Mouse (Mus musculus) forebrain, embryonic 10.5 days (tissue): ENCODE data around the gene Uqcc1. TPM values are rescaled to one million over a fixed set of nuclear protein-coding genes. Genes with fewer than 3 reads are reported as not detected.

ENCODE experiments used
- DNase-seq: peaks from one replicate; pipeline ENCODE4 v3.0.0-alpha.2; 2017; ENCODE audit warnings: low spot score; ENCODE audit errors: extremely low spot score
- H3K27ac ChIP-seq: fragments of 300-500 bp; sonication (generic); 2 replicates; pipeline ENCODE4 v1.5.1; 2016; ENCODE audit warnings: mild to moderate bottlenecking
- H3K27me3 ChIP-seq: fragments of 300-500 bp; sonication (generic); 2 replicates; pipeline ENCODE4 v1.6.1; 2016; ENCODE audit warnings: mild to moderate bottlenecking; ENCODE audit not compliant: poor library complexity, severe bottlenecking
- H3K36me3 ChIP-seq: fragments of 300-500 bp; sonication (generic); replicated peaks from 2 replicates; pipeline ENCODE4 v1.6.1; 2016; ENCODE audit warnings: mild to moderate bottlenecking, moderate library complexity
- H3K4me1 ChIP-seq: fragments of 300-500 bp; sonication (generic); 2 replicates; pipeline ENCODE4 v1.6.1; 2016
- H3K4me3 ChIP-seq: fragments of 300-500 bp; sonication (generic); 2 replicates; pipeline ENCODE4 v1.5.1; 2016; ENCODE audit warnings: mild to moderate bottlenecking, moderate library complexity
- H3K9me3 ChIP-seq: fragments of 300-500 bp; sonication (generic); 2 replicates; pipeline ENCODE4 v1.6.1; 2016; ENCODE audit warnings: mild to moderate bottlenecking, moderate library complexity
- WGBS: fragments of 180-500 bp; shearing (Covaris S2); methylation state at CpG from one replicate; pipeline ENCODE4 v1.1.7; 2016; 5-methylcytosine and 5-hydroxymethylcytosine counted together
- polyA plus RNA-seq: library from polyadenylated mRNA; unstranded; fragments of >200 nt; fragmentation: Nextera tagmentation; extraction: Ambion mirVana; gene quantifications from 2 replicates; pipeline ENCODE4 v1.2.1, GENCODE M21; 2016

The Uqcc1 gene
- polyA plus RNA-seq, 1 experiment from 2014 or later, result 78.4 TPM

DNA sequence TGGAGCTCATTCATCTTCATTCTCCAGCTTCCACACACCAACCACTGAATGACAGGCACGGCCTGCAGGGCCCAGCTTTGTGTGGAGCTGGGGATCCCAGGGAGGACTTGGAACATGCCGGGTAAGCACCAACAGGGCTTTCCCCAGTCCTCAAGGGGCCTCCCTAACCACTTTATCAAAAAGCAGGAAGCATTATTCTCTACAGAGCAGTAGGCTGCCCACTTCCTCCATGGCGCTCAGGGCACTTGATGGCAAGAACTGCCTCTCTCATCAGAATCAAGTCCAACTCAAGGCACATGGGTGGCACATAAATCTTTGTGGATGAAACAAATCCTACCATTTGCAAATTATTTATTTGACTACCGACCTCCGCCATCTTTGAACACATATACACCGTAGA is 15.4 kb downstream of the Uqcc1 start:
- Histone ChIP-seq H3K9me3 (no peaks in the 10 kb centered on the region), H3K36me3 (peaks cover 74% of the 10 kb centered on the region), H3K4me3 (no peak overlapping the region), H3K27me3 (no peaks in the 10 kb centered on the region), H3K27ac (no peak overlapping the region), H3K4me1 (no peaks in the 10 kb centered on the region)
- 97% methylated on average over 6 of the region's 6 CpGs for WGBS
- DNase-seq, result no peak

DNA sequence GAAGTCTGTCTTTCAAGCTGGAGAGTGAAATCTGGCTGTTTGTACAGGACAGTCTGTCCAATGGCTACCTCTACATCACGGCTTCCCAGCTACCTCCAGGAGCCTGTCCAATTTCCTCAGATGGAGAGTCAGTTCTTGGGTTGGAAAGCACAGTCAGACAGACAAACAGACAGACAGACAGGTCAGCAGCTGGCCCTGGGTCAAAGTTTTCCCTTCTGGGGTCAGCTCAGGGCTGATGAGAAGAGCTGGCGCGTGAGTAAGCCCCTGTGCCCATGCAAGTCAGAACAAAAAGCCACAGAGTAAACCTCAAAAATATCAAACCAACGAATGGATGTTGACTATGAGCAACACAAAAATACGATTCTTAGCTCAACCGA is 26.5 kb downstream of the Uqcc1 start:
- no peaks in the 10 kb centered on the region for H3K27me3 ChIP-seq
- H3K4me3 ChIP-seq, result no peak overlapping the region
- H3K4me1 ChIP-seq, result no peaks in the 10 kb centered on the region
- peaks cover 75% of the 10 kb centered on the region for H3K36me3 ChIP-seq
- no peak overlapping the region for H3K27ac ChIP-seq
- no peaks in the 10 kb centered on the region for H3K9me3 ChIP-seq
- no peak for DNase-seq
- 94% methylated on average over 6 of the region's 6 CpGs for WGBS

DNA sequence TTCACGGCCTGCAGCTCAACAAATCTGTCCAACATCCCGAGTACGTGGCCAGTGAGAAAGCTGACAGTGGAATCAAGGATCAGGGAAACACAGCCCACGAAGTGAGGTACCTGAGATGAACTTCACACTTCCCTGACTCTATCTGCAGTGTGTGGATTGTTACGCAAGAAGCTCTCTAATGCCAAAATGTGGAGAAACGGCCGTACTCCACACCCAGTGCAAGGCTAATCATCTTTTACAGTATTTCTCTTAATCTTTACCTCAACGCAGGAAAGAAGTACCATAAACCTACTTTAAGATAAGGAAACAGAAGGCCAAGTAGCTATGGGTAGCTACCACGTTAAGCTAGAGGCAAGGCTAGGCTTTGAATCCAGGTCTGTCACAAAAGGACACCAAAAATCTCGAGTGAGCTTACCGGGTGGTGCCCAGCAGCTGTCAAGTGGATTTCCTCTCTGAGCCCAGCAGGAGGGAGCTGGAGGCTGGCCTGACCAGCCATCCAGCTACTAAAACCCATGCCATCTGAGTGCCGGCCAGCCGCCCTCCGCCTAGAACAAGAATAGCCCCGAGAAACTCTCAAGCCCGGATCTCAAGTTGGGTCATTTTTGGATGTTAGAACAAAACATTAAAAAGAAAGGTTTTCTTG is 27.0 kb downstream of the Uqcc1 start:
- DNase-seq, result no peak
- Histone ChIP-seq H3K4me3 (no peak overlapping the region), H3K27me3 (no peaks in the 10 kb centered on the region), H3K4me1 (no peaks in the 10 kb centered on the region), H3K9me3 (no peaks in the 10 kb centered on the region), H3K36me3 (peaks cover 75% of the 10 kb centered on the region), H3K27ac (no peak overlapping the region)
- WGBS, result 90% methylated on average over 16 of the region's 16 CpGs

DNA sequence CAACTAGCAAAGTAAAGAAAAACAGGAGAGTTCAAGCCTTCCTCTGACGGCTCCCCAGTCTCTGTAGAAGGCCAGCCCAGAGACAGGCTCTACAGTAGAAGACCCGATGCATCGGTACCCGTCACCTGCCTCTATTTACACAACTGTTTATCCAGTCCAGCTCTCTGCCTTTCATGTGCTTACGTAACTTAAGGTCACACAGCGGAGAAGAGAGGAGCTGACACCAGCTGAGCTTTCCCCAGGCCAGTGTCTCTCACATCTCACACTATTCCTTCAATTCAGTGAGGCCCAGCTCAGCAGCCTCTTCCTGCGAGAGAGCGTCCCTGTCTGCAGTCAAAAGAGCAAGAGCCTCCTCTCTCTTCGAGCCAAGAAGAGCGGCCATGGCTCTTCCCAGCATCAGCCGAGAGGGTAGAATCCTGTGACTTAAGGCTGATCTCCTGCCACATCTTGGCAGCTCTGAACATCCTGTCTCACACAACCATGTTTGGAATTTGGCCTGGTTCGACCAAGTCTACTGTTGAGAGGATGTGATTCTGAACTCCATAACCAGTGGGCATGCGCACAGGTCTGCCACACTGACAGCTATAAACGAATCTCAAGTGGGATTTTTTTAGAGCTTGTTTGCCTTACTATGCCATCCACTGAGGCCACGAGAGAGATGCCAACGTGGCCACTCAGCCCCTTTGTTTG is 34.9 kb downstream of the Uqcc1 start:
- Histone ChIP-seq H3K9me3 (no peaks in the 10 kb centered on the region), H3K27me3 (no peaks in the 10 kb centered on the region), H3K36me3 (peaks cover 68% of the 10 kb centered on the region), H3K4me1 (no peaks in the 10 kb centered on the region), H3K4me3 (no peak overlapping the region), H3K27ac (no peak overlapping the region)
- WGBS, result 91% methylated on average over 16 of the region's 16 CpGs
- no peak for DNase-seq

DNA sequence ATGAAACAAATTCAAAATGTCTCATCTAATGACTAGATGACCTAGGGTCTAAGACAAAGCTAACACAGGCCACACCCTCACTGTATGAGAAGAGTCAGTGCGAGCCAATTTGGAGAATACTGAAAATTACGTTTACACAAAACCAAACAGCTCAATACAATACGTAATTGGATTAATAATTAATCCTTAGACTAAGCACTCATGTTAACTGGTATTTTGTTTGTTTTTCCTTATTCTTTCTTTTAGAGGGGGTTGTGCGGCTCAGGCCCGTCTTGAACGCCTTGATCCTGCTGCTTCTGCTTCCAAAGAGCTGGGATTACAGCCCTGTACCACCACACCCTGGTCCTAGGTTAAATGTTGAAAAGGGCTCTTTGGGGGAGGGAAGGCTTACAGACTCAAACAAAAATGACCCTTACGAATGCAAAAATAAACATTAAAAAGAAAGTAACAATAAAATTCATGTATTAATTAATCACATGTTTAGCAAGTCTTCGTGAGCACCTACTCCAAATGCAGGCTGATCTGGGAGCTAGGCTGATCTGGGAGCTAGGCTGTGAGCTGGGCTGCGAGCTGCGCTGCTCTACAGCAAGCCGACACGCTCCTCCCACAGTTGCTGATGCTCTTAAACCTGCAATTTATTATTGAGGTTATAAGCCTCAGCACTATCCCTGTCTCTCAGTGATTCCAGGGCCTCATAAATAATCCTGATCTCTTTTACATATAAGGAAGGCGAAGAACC is 35.6 kb downstream of the Uqcc1 start:
- Histone ChIP-seq H3K4me3 (no peak overlapping the region), H3K36me3 (peaks cover 67% of the 10 kb centered on the region), H3K27me3 (no peaks in the 10 kb centered on the region), H3K4me1 (no peaks in the 10 kb centered on the region), H3K9me3 (no peaks in the 10 kb centered on the region), H3K27ac (no peak overlapping the region)
- DNase-seq, result no peak
- 94% methylated on average over 13 of the region's 13 CpGs for WGBS

DNA sequence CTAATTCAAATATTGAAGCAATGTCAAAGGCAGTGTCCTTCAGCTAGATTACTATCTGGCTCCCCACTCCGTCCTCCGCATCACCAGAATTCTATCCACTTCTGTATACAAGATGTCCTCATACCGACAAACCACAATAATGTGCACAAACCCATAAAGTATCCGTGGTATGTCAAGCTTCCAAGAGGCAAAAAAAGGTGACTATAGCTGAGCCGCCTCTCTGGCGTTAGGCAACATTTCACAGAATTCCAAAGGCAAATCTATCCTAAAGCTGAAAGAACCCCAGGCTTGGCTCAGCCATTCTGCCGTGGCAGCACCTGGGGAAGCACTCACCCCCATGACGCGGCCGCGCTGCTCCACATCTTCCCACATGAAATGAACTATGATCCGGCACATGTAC is 43.3 kb downstream of the Uqcc1 start:
- H3K4me1 ChIP-seq, result no peaks in the 10 kb centered on the region
- H3K9me3 ChIP-seq, result no peaks in the 10 kb centered on the region
- no peak overlapping the region for H3K4me3 ChIP-seq
- peaks cover 71% of the 10 kb centered on the region for H3K36me3 ChIP-seq
- no peak for DNase-seq
- no peaks in the 10 kb centered on the region for H3K27me3 ChIP-seq
- WGBS, result 94% methylated on average over 12 of the region's 12 CpGs
- H3K27ac ChIP-seq, result no peak overlapping the region

DNA sequence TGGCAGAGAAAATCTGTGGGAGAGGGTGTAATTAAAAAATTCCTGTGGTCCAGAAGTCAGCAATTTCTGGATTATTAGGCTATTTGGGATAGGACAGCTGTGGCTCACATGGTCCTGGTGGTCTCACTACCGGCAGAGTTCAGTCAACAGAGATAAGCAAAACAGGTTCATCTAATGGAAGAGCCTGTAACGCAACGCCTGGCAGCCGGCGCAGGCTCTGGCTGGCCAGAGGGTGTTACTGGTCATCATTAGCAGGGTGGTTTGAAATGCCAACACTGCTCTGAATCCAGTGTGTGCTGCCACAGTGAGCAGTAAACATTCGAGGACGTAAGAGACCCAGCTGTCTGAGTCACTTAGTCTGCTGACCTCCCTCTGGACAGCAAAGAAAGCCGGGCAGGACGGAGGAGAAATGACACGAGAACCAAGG is 44.8 kb downstream of the Uqcc1 start:
- 80% methylated on average over 10 of the region's 10 CpGs for WGBS
- Histone ChIP-seq H3K27me3 (no peaks in the 10 kb centered on the region), H3K27ac (no peak overlapping the region), H3K36me3 (peaks cover 67% of the 10 kb centered on the region), H3K9me3 (no peaks in the 10 kb centered on the region), H3K4me3 (no peak overlapping the region), H3K4me1 (no peaks in the 10 kb centered on the region)
- DNase-seq, result no peak

DNA sequence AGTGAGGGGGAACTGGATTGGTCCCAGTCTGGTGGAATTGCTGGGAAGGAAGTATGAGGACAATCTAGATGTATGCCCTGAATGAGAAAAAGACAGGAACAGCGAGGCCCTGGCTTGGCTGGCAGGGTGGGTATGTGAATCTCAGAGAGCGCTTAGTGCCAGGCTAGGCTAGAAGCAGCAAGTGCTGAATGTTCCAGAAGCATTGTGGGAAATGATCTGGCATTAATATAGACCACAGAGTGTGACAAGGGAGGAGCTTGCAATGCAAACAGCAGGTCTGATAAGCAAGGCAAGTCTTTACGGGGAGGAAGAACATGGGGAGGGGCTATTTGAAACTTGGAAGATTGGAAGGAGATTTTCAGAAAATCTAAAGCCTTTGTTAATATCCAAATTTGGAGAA is 48.0 kb downstream of the Uqcc1 start:
- no peak for DNase-seq
- H3K4me3 ChIP-seq, result no peak overlapping the region
- no peak overlapping the region for H3K27ac ChIP-seq
- no peaks in the 10 kb centered on the region for H3K4me1 ChIP-seq
- peaks cover 67% of the 10 kb centered on the region for H3K36me3 ChIP-seq
- 91% methylated on average over 3 of the region's 3 CpGs for WGBS
- no peaks in the 10 kb centered on the region for H3K27me3 ChIP-seq
- no peaks in the 10 kb centered on the region for H3K9me3 ChIP-seq

DNA sequence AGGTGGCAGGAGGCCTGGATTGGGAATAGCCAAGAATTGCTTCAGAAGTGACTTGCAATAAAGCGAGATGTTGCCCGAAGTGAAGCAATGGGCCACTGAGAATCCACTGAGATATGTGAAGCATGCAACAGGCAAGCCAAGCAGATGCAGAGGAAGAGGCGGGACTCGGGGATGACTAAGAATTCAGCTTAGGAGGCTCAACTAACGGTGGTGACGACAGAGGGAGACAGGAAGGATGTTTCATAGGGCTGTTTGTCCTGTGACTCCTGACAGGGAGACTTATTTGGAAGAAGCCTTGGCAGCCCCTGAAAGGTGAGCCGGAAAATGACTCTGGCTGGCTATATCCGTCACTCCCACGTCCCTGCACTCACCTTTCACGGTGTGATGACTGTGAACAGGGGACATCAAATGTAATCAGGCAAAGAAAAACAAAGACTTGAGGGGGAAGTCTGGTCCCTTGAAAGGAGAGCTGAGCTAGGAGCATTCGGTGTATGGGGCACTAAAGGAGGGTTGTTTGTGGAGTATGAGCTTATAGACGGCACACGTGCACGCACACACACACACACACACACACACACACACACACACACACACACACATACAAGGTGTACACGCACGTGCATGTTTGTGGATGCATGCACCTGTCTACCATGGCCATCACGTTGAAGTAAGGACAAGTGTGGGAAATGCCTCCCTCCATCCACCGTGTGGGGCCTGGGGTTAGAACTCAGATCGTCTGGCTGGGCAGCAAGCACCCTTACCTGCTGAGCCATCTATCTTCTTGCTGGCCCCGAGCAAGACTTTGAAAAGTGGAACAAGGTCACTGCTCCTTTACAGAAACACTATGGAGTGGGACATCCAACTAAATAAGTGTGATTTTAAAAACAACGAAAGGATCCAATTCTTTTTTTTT is 50.9 kb downstream of the Uqcc1 start:
- H3K4me1 ChIP-seq, result no peaks in the 10 kb centered on the region
- H3K9me3 ChIP-seq, result no peaks in the 10 kb centered on the region
- H3K27ac ChIP-seq, result no peak overlapping the region
- H3K36me3 ChIP-seq, result peaks cover 68% of the 10 kb centered on the region
- 88% methylated on average over 21 of the region's 21 CpGs for WGBS
- H3K27me3 ChIP-seq, result no peaks in the 10 kb centered on the region
- DNase-seq, result no peak
- H3K4me3 ChIP-seq, result no peak overlapping the region

DNA sequence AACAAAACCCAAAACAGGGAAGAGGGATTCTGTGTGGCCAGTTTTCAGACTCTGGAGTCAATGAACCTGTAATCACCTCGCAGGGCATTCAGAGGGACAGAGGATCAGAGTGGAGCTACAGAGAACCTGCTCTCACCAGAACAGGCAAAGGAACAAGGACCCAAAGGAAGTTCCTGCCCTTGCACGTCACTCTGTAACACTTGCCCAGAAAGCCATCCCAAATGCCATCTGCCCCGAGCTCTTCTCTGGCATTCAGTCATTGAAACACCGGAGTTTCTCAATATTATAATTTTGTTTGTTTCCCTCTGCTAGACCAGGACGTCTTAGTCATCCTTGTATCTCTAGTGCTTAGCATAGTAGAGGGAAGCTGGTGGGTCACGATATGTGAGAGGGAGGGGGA is 56.5 kb downstream of the Uqcc1 start:
- H3K4me3 ChIP-seq, result no peak overlapping the region
- 93% methylated on average over 6 of the region's 6 CpGs for WGBS
- H3K27me3 ChIP-seq, result no peaks in the 10 kb centered on the region
- H3K36me3 ChIP-seq, result peaks cover 62% of the 10 kb centered on the region
- H3K27ac ChIP-seq, result no peak overlapping the region
- H3K4me1 ChIP-seq, result no peaks in the 10 kb centered on the region
- no peak for DNase-seq
- H3K9me3 ChIP-seq, result no peaks in the 10 kb centered on the region

DNA sequence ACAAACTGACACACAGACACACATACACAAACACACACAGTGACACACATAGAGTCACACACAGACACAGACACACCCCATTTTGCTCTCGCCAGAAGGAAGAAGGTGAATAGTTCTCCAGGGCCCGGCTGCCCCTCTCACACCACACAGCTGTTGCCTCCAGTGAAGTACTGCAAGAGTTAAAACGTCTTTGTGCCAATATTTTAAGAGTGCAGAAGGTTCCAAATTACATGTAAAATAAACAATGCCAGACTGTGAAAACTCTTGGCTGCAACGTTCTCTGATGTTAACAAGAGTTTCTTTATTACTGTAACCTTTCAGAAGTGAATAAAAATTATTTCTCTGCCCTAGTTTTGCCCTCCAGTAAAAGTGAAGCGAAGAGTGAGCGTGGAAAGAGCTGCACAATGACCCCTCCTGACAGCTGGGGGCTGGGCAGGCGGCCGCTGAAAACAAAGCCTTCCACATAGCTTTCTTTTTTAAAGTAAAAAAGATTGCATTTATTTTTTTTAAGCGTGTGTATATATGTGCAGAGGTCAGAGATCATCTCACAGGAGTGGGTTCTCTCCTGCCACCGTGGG is 57.1 kb downstream of the Uqcc1 start:
- no peak overlapping the region; the same call in 1 of the 2 replicates for H3K27ac ChIP-seq
- no peaks in the 10 kb centered on the region for H3K4me1 ChIP-seq
- H3K27me3 ChIP-seq, result no peaks in the 10 kb centered on the region
- H3K36me3 ChIP-seq, result peaks cover 66% of the 10 kb centered on the region
- 88% methylated on average over 10 of the region's 10 CpGs for WGBS
- no peaks in the 10 kb centered on the region for H3K9me3 ChIP-seq
- H3K4me3 ChIP-seq, result no peak overlapping the region
- DNase-seq, result no peak

DNA sequence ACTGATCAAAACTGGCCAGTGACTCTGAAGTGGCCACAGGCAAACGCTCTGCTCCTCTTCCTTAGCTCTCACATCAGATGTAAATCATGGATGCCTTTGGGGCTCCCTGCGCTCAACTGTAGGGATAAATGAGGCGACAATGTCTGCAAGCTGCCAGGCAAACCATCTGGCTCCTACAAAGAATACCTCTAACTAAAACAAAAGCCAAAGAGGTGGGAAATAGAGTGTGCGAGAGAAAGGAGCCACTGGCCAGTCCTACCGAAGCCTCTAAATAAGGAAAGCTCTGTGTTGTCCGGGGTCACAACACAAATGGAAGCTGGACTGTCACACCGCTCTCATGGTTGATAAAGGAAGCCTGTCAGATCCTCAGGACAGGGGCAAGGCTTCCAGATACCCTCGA is 57.6 kb downstream of the Uqcc1 start:
- no peaks in the 10 kb centered on the region for H3K9me3 ChIP-seq
- no peak for DNase-seq
- WGBS, result 91% methylated on average over 8 of the region's 8 CpGs
- H3K36me3 ChIP-seq, result peaks cover 69% of the 10 kb centered on the region
- no peaks in the 10 kb centered on the region for H3K4me1 ChIP-seq
- no peak overlapping the region; the same call in 1 of the 2 replicates for H3K27ac ChIP-seq
- no peak overlapping the region for H3K4me3 ChIP-seq
- no peaks in the 10 kb centered on the region for H3K27me3 ChIP-seq
